Comparison of ENCODE assay signal across 7 mouse cellular contexts in the genomic region with DNA sequence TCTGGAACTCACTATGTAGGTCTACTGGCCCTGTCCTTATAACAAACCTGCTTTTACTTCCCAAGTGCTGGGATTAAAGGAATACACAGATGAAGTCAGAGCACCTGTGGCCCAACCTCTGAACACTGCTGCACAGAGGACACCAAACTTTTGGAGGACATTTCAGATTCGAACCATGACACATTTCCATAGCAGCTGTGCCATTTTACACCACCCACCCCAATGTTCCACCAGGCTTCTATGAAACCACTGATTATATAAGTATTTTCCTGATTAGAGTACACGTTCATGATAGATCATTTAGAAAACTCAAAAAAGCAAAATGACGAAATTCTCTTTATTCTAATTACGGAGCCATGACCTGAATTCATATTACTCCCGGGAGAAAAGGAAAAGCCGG. TPM values are rescaled to one million over a fixed set of nuclear protein-coding genes. Genes with fewer than 3 reads are reported as not detected.
A peak's percentile ranks its signal among the peaks of the same experiment; 100 is the strongest.
DNase-seq lines count a peak whose midpoint lies in the region; ATAC-seq lines count a peak whose summit lies in the region.

No protein-coding gene starts in this region.

- no peaks in the 10 kb centered on the region for H3K27me3 ChIP-seq in embryonic facial prominence, embryonic 10.5 days (replicated peaks; ENCODE audit: low read depth, poor library complexity, severe bottlenecking)
- H3K27me3 ChIP-seq in hindbrain, embryonic 12.5 days = no peaks in the 10 kb centered on the region

- H3K4me3 ChIP-seq in embryonic facial prominence, embryonic 10.5 days = peak overlapping the region; percentile 84
- H3K4me3 ChIP-seq in hindbrain, embryonic 12.5 days = peak overlapping the region; percentile 75
- H3K4me3 ChIP-seq in macrophage (ENCODE audit: inconsistent target) = peak overlapping the region; percentile 94; the same call in 1 of the 2 replicates

- H3K4me1 ChIP-seq in embryonic facial prominence, embryonic 10.5 days = peaks cover 26% of the 10 kb centered on the region
- H3K4me1 ChIP-seq in hindbrain, embryonic 12.5 days = peaks cover 16% of the 10 kb centered on the region

- ATAC-seq in hindbrain, embryonic 12.5 days (ENCODE audit: low FRiP score) = no peak
- ATAC-seq in monocyte, adult 5-6 weeks (replicated peaks; ENCODE audit: insufficient number of reproducible peaks, low FRiP score, low TSS enrichment, poor library complexity, severe bottlenecking) = no peak

- H3K79me2 ChIP-seq in macrophage (ENCODE audit: inconsistent target) = peaks cover 41% of the 10 kb centered on the region

- no peaks in the 10 kb centered on the region for H3K9me3 ChIP-seq in embryonic facial prominence, embryonic 10.5 days
- no peaks in the 10 kb centered on the region for H3K9me3 ChIP-seq in hindbrain, embryonic 12.5 days (replicated peaks)

- peak overlapping the region; percentile 85 for H3K4me2 ChIP-seq in hindbrain, embryonic 12.5 days (replicated peaks)

- DNase-seq in left cerebral cortex, adult 18-20 months (ENCODE audit: low spot score in 2 of 2) = peak; percentile 58
- DNase-seq in left cerebral cortex, postnatal 4 days = no peak
- no peak for DNase-seq in embryonic facial prominence, embryonic 10.5 days (ENCODE audit: low spot score)
- DNase-seq in lung, postnatal 36 days = no peak

- intact Hi-C loops in left cerebral cortex, postnatal 4 days (cut with DNase I) = no loop called here

- peak overlapping the region; percentile 49; the same call in 1 of the 2 replicates for H3K9ac ChIP-seq in hindbrain, embryonic 12.5 days

- H3K27ac ChIP-seq in embryonic facial prominence, embryonic 10.5 days (replicated peaks) = peak overlapping the region; percentile 97
- 0 out of 2 replicates have a peak overlapping the region, but pooled peaks have one; percentile 5 for H3K27ac ChIP-seq in hindbrain, embryonic 12.5 days
- peak overlapping the region; percentile 90 for H3K27ac ChIP-seq in macrophage

- peaks cover 29% of the 10 kb centered on the region for H3K36me3 ChIP-seq in embryonic facial prominence, embryonic 10.5 days (replicated peaks)
- H3K36me3 ChIP-seq in hindbrain, embryonic 12.5 days = peaks cover 13% of the 10 kb centered on the region
- no peaks in the 10 kb centered on the region for H3K36me3 ChIP-seq in macrophage (ENCODE audit: inconsistent target)

- WGBS in embryonic facial prominence, embryonic 10.5 days = 71% methylated on average over 6 of the region's 6 CpGs
- WGBS in hindbrain, embryonic 12.5 days = 73% methylated on average over 6 of the region's 6 CpGs
- WGBS in macrophage (ENCODE audit: missing documents) = 8% methylated on average over 6 of the region's 6 CpGs

RNA-seq across cellular contexts. Expression of a gene that starts 0.6 kb away (rescaled TPM):
- 1 to 10 TPM; 2.8 to 5.3 TPM for total RNA-seq in left cerebral cortex, adult 18-20 months (2021)
- total RNA-seq in left cerebral cortex, postnatal 4 days (2021) = 10 to 100 TPM; 13.8 to 14.0 TPM
- 458 and 467 TPM in 2 replicates for polyA plus RNA-seq in embryonic facial prominence, embryonic 10.5 days (2016; fragmentation: Nextera tagmentation; extraction: Ambion mirVana)
- 200 and 221 TPM in 2 replicates for polyA plus RNA-seq in hindbrain, embryonic 12.5 days (2016; fragmentation: Nextera tagmentation; extraction: Ambion mirVana)
- total RNA-seq in macrophage (2018; cell fraction: chromatin; rRNA removed) = 100 to 1,000 TPM in 9 of 26 experiments, 10 to 100 TPM in 11, 1 to 10 TPM in 6; 3.6 to 520 (median 18.9) TPM
- 100 to 1,000 TPM in 7 of 26 experiments, 10 to 100 TPM in 6, 1 to 10 TPM in 13; 3.0 to 146 (median 43.9) TPM for total RNA-seq in macrophage (2018; cell fraction: cytosol; rRNA removed)
- total RNA-seq in macrophage (2018; cell fraction: nucleus; rRNA removed) = 100 to 1,000 TPM in 7 of 26 experiments, 10 to 100 TPM in 8, 1 to 10 TPM in 11; 2.4 to 452 (median 24.4) TPM
- 14.0 to 121 TPM (median 41.5 TPM) in 3 replicates for polyA plus RNA-seq in macrophage (2018)
- 19.9 to 42.7 TPM (median 24.6 TPM) in 3 replicates for total RNA-seq in monocyte, adult 5-6 weeks (2017)

RNA-seq across cellular contexts. Expression of a gene that starts 18.2 kb away (rescaled TPM):
- total RNA-seq in left cerebral cortex, adult 18-20 months (2021) = 10 to 100 TPM; 39.6 to 41.6 TPM
- total RNA-seq in left cerebral cortex, postnatal 4 days (2021) = 10 to 100 TPM; 23.3 to 27.9 TPM
- polyA plus RNA-seq in embryonic facial prominence, embryonic 10.5 days (2016; fragmentation: Nextera tagmentation; extraction: Ambion mirVana) = 24.3 and 24.4 TPM in 2 replicates
- 28.2 and 29.3 TPM in 2 replicates for polyA plus RNA-seq in hindbrain, embryonic 12.5 days (2016; fragmentation: Nextera tagmentation; extraction: Ambion mirVana)
- 100 to 1,000 TPM in 25 of 26 experiments, 10 to 100 TPM in 1; 89.4 to 417 (median 226) TPM for total RNA-seq in macrophage (2018; cell fraction: chromatin; rRNA removed)
- total RNA-seq in macrophage (2018; cell fraction: cytosol; rRNA removed) = 100 to 1,000 TPM in 15 of 26 experiments, 10 to 100 TPM in 11; 77.4 to 164 (median 107) TPM
- 100 to 1,000 TPM; 104 to 421 (median 208) TPM for total RNA-seq in macrophage (2018; cell fraction: nucleus; rRNA removed)
- 88.8 to 137 TPM (median 120 TPM) in 3 replicates for polyA plus RNA-seq in macrophage (2018)
- 22.1 to 43.5 TPM (median 25.4 TPM) in 3 replicates for total RNA-seq in monocyte, adult 5-6 weeks (2017)

RNA-seq across cellular contexts. Expression of a gene that starts 45.4 kb away (rescaled TPM):
- total RNA-seq in left cerebral cortex, adult 18-20 months (2021) = 10 to 100 TPM; 18.2 to 20.6 TPM
- 100 to 1,000 TPM; 797 to 798 TPM for total RNA-seq in left cerebral cortex, postnatal 4 days (2021)
- polyA plus RNA-seq in embryonic facial prominence, embryonic 10.5 days (2016; fragmentation: Nextera tagmentation; extraction: Ambion mirVana) = 32.8 and 39.6 TPM in 2 replicates
- polyA plus RNA-seq in hindbrain, embryonic 12.5 days (2016; fragmentation: Nextera tagmentation; extraction: Ambion mirVana) = 135 and 156 TPM in 2 replicates
- total RNA-seq in macrophage (2018; cell fraction: chromatin; rRNA removed) = not detected
- not detected for total RNA-seq in macrophage (2018; cell fraction: cytosol; rRNA removed)
- not detected for total RNA-seq in macrophage (2018; cell fraction: nucleus; rRNA removed)
- polyA plus RNA-seq in macrophage (2018) = not detected in 3 replicates
- total RNA-seq in monocyte, adult 5-6 weeks (2017) = 0.19 to 1.4 TPM (median 0.21 TPM) in 3 replicates

Comparison
In these comparisons a context has a peak if more than half of its experiments do, and no peak if none do; other contexts are left out.
1. DNase-seq: peak in left cerebral cortex, adult 18-20 months (2 of 2); none in left cerebral cortex, postnatal 4 days (single experiment), embryonic facial prominence, embryonic 10.5 days (single experiment) and lung, postnatal 36 days (single experiment).
2. RNA of a gene that starts 45.4 kb away (total RNA-seq): 797 to 798 TPM in left cerebral cortex, postnatal 4 days; 18.2 to 20.6 TPM in left cerebral cortex, adult 18-20 months and 0.19 to 1.4 TPM in monocyte, adult 5-6 weeks; every median in the first group is over 10 times any median in the second.
3. H3K27ac ChIP-seq: peak in every context shown above with its lines; median percentile 97 in embryonic facial prominence, embryonic 10.5 days; 90 in macrophage; 5 in hindbrain, embryonic 12.5 days.
4. Peak in every context shown above with its lines, with median percentiles within 50 percentile points of each other: H3K4me3 ChIP-seq.